ENCODE assay signal across 11 mouse cellular contexts in genomic region chr2:16607792-16608586, GRCm38 (mm10).
DNase-seq lines count a peak whose midpoint lies in the region; ATAC-seq and TF ChIP-seq lines count a peak whose summit lies in the region.
"Had no signal": no experiment of that assay in that cellular context is flagged by ENCODE, and none has a peak within 500 bp of the region (broad histone marks: within the 10 kb centered on the region; RNA-seq: fewer than 3 reads in every experiment).

No protein-coding gene starts in this region.

- H3K9ac ChIP-seq in midbrain, postnatal 0 days (replicated peaks; ENCODE audit: low read length, poor library complexity, severe bottlenecking) = no peak overlapping the region
- H3K9ac ChIP-seq: midbrain, embryonic 12.5 days had no signal

- intact Hi-C loops in left cerebral cortex, postnatal 4 days (cut with DNase I) = no loop called here

- H3K4me3 ChIP-seq in embryonic facial prominence, embryonic 10.5 days = no peak overlapping the region
- H3K4me3 ChIP-seq in midbrain, postnatal 0 days (ENCODE audit: low read depth, low read length) = no peak overlapping the region
- H3K4me3 ChIP-seq: heart, embryonic 10.5 days; midbrain, embryonic 12.5 days had no signal

- WGBS in embryonic facial prominence, embryonic 10.5 days = 69% methylated on average over 3 of the region's 3 CpGs
- WGBS in midbrain, postnatal 0 days = 56% methylated on average over 3 of the region's 3 CpGs

- no peaks in the 10 kb centered on the region for H3K27me3 ChIP-seq in embryonic facial prominence, embryonic 10.5 days (replicated peaks; ENCODE audit: low read depth, poor library complexity, severe bottlenecking)
- no peaks in the 10 kb centered on the region for H3K27me3 ChIP-seq in midbrain, postnatal 0 days (ENCODE audit: insufficient read depth, low read length)
- H3K27me3 ChIP-seq: midbrain, embryonic 12.5 days had no signal

- no peak overlapping the region for H3K4me2 ChIP-seq in midbrain, postnatal 0 days (ENCODE audit: low read depth, low read length, poor library complexity, severe bottlenecking)
- H3K4me2 ChIP-seq: midbrain, embryonic 12.5 days had no signal

- TF ChIP-seq CTCF in midbrain, postnatal 0 days (IDR thresholded peaks at IDR 0.05) = no peak

- no peaks in the 10 kb centered on the region for H3K9me3 ChIP-seq in embryonic facial prominence, embryonic 10.5 days
- H3K9me3 ChIP-seq in midbrain, postnatal 0 days (ENCODE audit: low read length) = no peaks in the 10 kb centered on the region
- H3K9me3 ChIP-seq: G1E; heart, embryonic 10.5 days; midbrain, embryonic 12.5 days had no signal

- 0 out of 2 replicates have a peak overlapping the region, but pooled peaks have one; percentile 7 for H3K27ac ChIP-seq in embryonic facial prominence, embryonic 10.5 days (replicated peaks)
- no peak overlapping the region for H3K27ac ChIP-seq in midbrain, postnatal 0 days (ENCODE audit: low read depth, low read length)
- H3K27ac ChIP-seq: heart, embryonic 10.5 days; midbrain, embryonic 12.5 days had no signal

- peaks cover 6% of the 10 kb centered on the region; the same call in 1 of the 2 replicates for H3K4me1 ChIP-seq in embryonic facial prominence, embryonic 10.5 days
- H3K4me1 ChIP-seq in midbrain, postnatal 0 days (ENCODE audit: insufficient read depth, low read length) = no peaks in the 10 kb centered on the region
- H3K4me1 ChIP-seq: midbrain, embryonic 12.5 days had no signal

- peak; percentile 16 for DNase-seq in left cerebral cortex, adult 11 months (ENCODE audit: low spot score)
- DNase-seq in left cerebral cortex, postnatal 4 days = no peak
- no peak for DNase-seq in embryonic facial prominence, embryonic 10.5 days (ENCODE audit: low spot score)
- peak; percentile 70 to 75 for DNase-seq in kidney, adult 8-10 months
- peak; percentile 9 for DNase-seq in lung, postnatal 14 days
- no peak for DNase-seq in cerebellum, postnatal 14 days
- no peak for DNase-seq in midbrain, postnatal 0 days (ENCODE audit: low spot score)
- DNase-seq: thymus, postnatal 25 days had no signal

- ATAC-seq in midbrain, postnatal 0 days (ENCODE audit: low FRiP score) = no peak

- no peaks in the 10 kb centered on the region for H3K36me3 ChIP-seq in embryonic facial prominence, embryonic 10.5 days (replicated peaks)
- H3K36me3 ChIP-seq in midbrain, postnatal 0 days (ENCODE audit: insufficient read depth, low read length) = no peaks in the 10 kb centered on the region
- H3K36me3 ChIP-seq: G1E; heart, embryonic 10.5 days; midbrain, embryonic 12.5 days had no signal

Comparison
In these comparisons a context has a peak if more than half of its experiments do, and no peak if none do; other contexts are left out.
1. DNase-seq: peak in left cerebral cortex, adult 11 months (single experiment), kidney, adult 8-10 months (2 of 2) and lung, postnatal 14 days (single experiment); none in left cerebral cortex, postnatal 4 days (single experiment), embryonic facial prominence, embryonic 10.5 days (single experiment), cerebellum, postnatal 14 days (0 of 2) and midbrain, postnatal 0 days (single experiment).